Mouse (Mus musculus) CD8-positive naive resting alpha-beta T cell, adult 2 months (primary cell): Measurements from ENCODE around the gene Neurog3.

ENCODE experiments used
- DNase-seq, 2 experiments: peaks; one replicate each; pipeline ENCODE4 v3.0.0; 2022; ENCODE audit warnings: low read depth in 2 of 2, low spot score in 2 of 2

Gene Neurog3

DNA sequence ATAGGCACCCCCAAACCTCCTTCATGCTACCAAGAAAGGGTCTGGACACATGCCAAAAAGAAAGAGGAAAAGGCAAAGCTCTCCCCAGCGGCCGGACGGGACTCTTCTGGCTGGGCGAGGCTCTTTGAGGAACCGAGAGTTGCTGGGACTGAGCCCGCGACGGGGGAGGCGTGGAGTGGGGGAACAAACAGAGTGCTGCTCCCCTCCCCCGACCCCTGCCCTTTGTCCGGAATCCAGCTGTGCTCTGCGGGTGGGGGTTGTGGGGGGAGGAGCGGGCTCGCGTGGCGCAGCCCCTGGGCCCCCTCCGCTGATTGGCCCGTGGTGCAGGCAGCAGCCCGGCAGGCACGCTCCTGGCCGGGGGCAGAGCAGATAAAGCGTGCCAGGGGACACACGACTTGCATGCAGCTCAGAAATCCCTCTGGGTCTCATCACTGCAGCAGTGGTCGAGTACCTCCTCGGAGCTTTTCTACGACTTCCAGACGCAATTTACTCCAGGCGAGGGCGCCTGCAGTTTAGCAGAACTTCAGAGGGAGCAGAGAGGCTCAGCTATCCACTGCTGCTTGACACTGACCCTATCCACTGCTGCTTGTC, at the start of gene Neurog3:
Gene Neurog3, plus strand, starts transcription at position 400 of the 591 bp plus-strand sequence.
- DNase-seq: no peak

DNA sequence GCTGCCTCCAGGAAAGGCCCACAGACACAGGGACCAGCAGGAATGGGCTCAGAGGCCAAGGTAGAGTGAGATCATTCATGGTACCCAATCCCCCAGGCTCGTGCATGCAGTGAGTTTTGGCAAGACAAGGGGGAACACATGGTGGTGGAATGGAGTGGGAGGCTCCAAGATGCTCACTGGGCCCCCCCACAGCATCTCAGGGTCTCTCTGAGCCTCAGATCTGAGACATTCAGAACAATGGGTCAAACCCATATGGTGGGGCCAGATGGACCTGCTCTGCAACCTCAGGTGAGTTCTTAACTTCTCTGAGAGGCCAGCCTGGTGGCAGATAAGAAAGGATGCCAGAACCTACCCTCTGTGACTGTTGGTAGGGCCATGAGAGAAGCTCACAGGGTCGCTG, 46.8 kb upstream of the Neurog3 start:
- no peak for DNase-seq

DNA sequence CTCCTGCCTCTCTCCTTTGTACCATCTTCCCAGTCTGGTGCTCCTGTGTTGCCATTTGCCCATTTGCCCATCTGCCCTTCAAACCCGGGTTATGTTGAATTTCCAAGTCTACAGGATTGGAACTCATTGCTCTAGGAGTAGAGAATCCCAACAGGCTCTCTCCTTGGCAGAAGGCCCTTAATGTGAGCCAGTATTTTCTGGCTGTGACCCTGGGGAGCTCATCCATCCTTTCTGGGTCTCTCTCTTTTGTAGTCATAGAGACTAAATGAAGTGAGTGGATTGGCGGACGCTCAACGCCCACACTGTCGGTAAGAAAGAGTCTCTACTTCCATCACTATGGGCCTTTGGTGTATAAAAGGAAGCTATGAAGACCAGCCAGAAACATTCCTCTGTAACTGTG, 46.1 kb upstream of the Neurog3 start:
- no peak for DNase-seq

DNA sequence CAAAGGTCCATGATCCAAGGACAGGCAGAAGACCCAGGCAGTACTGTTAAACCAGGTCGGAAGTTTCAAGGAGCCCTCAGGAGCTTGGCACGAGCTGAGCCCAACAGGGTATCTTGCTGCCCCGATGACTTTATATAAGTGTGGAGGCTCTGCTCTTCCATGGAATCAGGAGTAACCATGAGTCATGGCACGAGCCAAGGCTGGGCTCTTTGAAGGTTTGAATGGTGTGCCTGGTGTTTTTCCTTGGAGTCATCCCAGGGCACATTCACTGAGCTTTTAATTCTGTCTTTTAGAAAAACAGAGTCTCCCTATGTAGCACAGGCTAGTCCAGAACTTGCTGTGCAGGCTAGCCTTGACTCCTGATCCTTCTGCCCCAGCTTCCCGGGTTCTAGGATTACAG, 44.5 kb upstream of the Neurog3 start:
- no peak for DNase-seq

DNA sequence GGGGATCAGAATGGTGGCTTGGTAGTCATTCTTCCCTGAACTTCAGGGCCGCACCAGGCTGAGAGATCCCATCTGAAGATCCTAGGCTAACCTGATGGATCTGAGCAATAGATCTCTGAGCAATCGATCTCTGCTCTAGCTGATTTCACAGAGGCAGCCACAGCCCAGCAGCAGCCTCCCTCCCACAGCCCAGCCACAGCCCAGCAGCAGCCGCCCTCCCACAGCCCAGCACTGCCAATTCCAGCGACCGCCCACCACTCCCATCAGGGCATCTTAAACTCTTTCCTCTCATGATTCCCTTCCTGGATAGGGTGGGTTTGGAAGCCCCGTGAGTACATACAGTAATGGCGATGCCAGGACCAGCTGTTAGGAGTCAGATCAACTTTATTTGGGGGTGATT, 43.8 kb upstream of the Neurog3 start:
- no peak for DNase-seq

DNA sequence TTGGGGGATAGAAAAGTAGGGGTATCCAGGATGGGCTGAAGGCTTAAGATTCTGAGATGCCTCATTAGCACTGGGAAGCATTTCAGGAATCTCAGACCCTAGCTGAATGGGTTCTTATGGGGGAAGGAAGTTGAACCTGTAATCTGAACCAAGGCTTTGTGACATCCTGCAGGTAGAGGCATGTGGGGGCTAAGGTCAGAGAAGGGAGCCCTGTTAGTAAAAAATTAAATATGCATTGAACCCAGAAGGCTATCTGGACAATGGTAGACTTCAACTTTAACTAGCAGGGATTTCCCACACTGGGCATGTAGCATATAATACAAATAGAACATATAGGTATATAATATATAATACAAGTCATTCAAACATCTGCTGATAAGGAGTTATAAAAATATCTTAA, 43.4 kb upstream of the Neurog3 start:
- DNase-seq: no peak

DNA sequence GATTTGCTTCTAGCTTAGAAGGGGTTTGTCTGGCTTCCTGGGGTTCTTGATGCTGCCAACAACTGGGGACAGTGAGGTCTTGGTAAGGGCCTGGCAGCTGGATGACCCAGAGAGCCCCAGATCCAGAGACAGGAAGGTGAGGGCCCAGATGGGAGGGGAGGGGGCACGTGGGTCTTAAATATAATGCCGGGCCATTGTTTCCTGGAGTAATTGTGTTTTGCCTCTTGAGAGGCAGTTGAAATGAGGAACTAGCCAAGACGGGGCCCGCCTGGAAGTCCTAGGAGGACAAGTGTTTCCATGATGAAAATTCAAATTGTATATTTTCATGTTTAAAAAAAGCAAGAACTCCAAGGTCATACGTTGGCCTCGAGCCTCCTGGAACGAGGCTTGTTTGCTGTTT, 39.0 kb upstream of the Neurog3 start:
- no peak for DNase-seq

DNA sequence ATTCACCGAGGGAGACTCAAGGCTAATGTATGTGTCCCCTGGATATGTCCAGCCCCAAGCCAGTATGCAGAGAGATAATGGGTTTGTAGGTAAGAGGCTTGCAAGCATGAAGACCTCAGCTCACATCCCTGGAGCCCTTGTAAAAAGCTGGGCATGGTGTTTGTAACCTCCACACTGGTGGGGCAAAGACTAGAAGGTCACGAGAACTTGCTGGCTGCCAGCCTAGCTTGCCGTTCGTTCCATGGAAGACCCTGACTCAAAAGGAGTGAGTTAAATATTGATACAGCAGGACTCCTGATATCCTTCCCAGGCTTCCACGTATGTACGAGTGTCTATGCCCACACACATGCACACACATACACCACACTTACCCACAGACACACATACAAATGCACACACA, 38.5 kb upstream of the Neurog3 start:
- DNase-seq: no peak

DNA sequence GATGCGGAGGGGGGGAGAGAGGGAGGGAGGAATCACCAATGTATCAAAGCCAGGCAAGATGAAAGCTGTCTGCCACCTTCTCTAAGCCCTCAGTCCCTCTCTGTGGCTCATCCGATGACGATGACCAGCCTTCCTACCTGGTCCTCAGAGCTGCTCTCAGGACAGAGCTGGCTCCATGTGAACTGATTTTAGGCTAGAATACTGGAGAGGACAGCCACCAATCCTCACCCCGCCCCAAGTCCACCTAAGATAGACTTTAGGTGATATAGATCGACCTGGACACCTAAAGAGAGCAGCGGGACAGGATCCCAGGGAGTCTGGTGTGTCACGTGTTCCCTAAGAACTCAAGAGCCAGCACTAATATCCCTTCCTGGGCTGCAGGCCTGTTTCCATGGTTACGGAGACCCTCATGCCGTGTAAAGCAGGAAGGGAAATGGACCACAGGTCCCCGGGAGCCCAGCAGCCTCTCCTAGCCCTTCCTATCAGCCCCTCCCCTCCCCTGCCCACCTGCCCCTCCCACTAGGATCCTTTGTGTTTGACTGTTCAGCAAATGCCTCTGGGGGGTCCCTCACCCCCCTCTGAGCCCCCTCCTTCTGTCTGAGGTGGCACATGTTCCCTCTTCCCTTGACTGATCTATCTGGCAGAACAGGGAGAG, 33.0 kb upstream of the Neurog3 start:
- DNase-seq: no peak

DNA sequence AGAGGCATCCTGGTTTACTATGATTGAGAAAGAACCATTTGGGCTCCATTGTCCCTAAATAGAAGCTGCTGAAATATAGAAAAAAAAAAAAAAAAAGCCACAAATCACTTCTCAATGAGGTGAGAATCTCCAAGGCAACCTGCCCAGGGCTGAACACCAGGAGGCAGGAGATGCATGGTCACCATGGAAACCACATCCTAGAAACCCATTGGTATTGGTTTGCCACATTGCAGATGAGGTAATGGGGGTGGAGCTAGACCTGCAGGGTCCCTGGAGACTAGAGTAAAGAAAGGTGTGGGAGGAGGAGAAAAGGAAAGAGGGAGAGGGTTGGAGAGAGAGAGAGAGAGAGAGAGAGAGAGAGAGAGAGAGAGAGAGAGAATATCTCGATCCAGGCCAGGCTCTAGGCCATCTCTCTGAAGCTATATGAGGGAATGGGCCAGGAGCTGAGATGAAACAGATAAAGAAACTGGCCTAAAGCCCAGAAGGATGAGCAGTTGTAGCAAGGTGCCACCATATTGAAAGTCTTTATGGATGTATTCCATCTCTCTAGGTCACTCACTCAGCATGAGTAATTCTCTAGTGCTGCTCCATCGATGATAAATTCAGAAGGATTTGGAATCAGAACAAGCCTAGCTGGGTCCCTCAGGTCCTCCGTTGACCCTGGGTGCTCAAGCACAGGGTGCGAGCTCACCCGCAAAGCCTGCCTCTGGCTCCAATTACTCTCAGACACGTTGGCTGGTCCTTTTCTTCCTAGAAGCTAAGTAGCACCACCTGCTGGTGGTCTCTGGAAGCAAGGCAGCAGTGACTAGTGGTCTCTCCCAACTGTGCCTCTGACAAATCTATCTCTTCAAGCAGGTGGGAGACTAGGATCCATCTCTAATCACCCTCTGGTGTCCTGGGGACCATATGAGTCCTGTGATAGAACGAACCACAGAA, 31.1 kb upstream of the Neurog3 start:
- peak; percentile 16 to 31 for DNase-seq

DNA sequence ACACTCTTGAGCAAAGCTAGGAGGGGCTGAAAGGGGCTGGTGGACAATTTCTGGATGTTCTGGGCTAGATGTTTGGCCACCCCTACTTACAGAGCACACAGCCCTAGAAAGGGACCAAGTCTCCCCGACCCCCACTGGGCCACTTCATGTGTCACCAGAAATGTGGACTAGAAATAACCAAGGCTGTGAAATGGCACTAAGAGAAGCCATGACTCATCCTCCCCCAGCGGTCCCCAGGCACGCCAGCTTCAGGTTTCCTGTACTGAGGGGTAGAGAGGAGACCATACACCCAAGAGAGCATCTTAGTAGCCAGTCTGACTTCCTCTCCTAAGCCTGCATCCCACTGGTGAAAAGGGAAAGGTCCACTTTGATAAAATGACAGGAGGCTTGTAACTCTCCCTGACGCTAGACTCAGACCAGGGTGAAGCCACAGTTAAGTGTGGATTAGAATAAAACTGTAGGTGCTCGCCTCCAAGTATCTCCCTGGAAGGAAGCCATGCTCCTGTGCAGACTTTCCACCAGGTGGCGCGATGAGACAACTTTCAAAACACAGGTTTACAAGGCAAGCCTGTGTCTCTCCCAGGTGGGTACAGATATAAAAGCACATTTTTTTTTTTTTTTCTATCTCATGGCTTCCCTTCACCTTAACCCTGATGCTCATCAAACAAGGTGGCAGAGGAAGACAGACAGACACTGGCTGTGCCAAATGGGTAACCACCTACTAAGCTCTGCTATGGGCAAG, 27.9 kb upstream of the Neurog3 start:
- peak; percentile 35 to 38 for DNase-seq

DNA sequence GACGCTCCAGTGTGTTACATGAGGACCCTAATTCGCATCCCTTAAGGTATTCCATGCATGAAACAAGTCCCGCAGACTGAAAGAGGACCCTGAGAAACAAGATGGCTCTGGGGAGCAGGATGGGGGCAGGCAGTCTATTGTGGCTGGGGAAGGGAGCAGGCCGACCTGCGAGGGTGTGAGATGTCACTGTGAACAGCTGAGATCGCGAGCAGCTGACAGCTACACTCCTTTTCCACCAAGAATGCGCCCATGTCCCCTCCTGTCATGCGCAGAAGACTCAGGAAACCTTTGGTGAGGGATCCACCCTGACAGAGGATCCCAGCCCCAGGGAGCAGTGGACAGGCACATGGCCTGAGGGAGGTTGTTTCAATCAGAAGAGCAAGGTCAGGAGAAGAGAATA, 25.8 kb upstream of the Neurog3 start:
- no peak for DNase-seq

DNA sequence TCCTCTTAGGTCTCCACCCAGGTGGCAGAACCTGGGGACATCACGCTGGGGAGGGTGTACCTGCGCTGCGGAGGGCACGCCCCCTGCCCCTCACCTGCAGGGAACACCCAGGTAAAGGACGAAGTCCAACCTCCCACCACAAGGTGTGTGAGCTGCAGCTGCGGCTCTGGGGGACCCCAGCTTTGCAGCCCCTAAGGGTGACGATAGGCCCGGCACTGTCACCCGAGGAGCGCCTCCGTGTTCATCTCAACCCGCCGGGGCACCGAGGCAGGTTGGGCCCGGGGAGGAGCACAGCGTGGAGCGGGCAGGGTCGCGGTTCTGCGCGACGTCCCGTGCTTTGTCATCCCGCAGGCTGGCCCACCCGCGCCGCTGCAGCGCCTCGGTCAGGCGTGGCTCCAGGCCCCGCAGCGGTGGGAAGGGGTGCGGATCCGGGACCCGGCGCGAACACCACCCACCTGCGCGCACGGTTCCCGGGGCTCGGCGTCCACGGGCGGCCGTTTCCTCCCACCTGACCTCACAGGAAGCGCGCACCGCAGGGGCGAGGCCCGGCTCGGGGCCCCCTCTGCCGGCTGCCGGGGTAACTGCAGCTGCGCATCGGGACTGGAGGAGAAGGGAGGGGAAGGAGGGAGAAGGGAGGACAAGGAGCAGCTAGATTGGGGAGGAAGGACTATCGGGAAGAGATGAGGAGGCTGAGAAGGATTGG, 22.2 kb upstream of the Neurog3 start:
- peak; percentile 55 to 71 for DNase-seq

DNA sequence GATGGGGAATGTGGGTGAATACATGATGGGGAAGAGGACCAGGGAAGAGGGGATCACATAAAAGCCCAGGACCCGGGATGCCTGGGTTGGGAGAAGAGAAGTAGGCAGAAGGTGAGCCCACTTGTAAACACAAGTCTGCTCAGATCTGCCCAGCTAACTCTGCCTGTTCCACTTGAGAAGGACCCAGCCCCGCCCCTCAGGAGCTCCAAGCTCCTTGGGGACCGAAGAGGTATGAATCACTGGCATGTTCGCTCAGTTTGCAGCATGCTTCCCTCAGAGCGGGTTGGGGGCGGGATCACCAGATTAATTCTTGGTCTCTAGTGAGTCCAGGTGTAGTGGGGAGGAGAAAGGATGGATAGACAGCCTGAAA, 21.7 kb upstream of the Neurog3 start:
- DNase-seq: no peak

DNA sequence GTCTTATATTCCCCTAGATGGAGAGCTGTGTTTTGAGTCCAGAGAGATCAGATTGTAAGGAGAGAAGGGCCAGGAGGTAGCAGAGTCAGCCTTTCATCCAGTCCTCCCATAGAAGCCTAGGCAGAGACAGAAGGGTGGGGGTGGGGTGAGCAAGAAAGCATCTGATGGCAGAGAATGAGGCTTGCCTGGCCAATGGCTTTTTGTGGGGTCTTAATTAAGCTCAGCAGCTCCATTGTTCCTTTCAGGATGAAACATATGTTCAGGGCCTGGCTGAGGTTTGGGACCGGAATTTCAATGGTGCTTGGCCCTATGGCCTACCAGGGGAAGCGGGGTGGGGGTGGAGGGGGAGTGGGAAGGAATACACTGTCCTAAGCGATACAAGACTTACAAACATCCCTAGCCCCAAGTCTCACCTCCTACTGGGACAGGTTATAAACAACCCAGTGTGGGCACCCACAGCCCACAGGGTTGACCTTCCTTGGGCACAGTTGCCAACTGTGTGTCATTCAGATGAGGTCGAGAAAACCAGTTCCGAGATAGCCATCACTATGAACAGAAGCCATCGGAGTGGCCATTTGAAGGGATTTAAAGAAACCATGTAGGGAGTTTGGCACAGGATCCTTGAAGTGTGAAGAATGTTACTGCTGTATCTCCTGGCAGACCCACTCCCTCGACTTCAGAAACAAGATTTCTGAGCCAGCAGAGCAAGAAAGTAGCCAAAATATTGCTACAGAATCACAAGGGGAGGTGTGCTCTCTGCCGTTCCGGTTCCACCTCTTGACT, 18.8 kb upstream of the Neurog3 start:
- DNase-seq: no peak

DNA sequence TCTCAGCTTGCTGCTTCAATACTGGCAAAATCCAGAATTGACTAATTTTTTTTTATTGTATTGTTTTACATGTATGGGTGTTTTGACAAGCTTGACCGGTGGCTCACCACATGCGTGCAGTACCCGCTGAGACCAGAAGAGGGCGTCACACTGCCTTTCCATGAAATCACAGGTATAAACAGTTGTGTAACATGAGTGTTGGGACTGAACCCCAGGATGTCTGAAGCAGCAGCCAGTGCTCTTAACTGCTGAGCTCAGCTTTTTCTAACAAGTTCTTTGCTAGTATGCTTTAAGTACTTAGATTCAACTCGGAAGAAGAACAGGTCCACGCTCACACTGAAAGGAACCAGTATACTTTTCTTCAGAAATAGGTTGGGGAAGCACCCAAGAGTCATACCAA, 5.8 kb upstream of the Neurog3 start:
- no peak for DNase-seq

DNA sequence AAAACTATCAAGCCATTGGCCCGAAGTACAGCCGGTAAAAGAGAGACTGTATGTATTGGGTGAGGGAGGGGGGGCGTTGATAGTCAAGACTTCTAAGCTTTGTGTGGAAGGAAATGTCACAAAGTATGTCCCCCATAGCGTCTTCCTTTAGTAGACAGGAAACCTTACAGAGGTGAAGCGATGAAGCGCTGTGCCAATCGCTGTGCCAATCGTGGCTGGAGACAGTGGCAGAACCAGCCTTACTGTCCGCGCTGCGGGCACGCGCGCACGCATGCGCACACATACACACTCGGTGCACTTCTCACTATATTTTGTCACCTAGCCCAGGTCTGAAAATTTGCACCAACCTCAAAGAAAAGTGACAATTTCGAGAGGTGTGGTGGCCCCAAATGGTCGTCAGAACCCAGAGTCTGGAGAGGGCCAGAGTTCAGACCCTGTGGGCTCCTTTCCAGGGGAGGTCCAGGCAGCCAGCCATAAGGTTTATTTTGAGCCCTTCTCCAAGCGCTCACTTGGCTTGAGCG, 5.1 kb upstream of the Neurog3 start:
- DNase-seq: no peak

DNA sequence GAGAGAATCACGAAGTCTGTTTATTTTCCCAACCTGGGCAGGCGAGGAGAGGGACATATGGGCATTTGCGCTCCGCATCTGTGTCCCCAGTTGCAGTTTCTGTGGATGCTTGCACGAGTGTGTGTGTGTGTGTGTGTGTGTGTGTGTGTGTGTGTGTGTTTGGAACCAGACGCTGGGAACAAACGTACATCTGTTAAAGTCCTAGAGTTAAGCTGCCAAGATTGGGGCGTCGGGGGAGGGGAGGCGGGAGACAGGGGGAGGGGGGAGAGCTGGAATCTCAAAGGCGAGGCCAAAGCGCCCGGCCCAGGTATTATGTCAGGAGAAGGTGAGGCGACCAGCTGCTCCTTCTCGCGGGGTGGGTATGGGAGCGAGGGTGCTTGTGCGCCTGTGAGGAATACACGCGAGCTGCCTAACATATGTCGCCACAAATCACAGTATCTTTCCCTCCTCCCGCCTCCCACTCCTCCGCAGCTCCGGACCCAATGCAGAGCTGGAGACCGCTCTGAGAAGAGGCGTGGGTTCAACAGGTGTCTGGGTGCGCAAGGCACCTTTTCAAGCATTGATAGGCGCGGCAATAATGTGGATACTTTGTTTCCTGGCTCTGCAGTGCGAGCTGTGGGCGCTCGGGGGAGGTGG, 4.5 kb upstream of the Neurog3 start:
- DNase-seq: no peak

DNA sequence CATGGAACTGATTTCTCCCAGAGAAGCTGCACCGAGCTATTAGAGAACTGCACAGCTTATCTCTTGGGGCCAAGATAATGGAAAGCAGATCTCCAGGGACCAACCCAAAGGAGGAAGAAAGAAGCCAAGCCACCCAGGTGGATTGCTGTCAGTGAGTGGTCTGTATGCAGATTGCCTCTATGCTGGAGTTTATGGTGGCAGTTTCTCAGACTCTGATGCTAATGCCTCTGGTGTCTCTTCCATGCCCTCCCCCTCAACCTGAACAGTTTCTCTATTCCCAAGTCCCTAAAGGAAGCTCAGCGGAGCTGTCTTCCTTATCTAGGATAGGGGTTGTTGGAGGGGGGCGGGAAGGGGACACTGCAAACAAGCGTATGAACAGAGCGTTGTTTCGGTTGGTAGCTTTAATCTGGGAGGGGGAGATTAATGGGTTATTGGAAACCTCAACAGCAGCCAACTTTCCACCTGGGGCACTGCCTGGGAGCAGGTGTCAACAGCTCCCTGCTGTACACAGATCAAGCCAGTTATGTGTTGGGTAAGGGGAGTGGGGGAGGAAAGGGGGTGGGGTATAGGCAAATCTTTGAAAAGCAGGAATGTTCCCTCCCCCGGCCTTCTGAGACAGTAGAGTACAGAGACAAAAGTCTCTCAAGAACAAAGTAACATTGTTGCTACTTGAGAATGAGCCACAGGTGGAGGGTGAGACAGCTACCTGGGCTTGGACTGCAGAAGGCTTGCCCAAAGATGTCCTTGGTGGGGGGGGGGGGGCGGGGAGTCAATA, 3.0 kb downstream of the Neurog3 start:
- DNase-seq: no peak
